Mouse (Mus musculus) E14TG2a.4 (cell line): ENCODE results near the gene Hsd17b1.

ENCODE experiments used
- H3K27me3 ChIP-seq: 2 replicates; pipeline ENCODE4 v1.6.1; 2014; ENCODE audit warnings: low read length, control low read depth; ENCODE audit not compliant: insufficient read depth
- H3K36me3 ChIP-seq: 2 replicates; pipeline ENCODE4 v1.6.1; 2014; ENCODE audit warnings: low read length, control low read depth; ENCODE audit not compliant: insufficient read depth
- H3K4me1 ChIP-seq: replicated peaks from 2 replicates; pipeline ENCODE4 v1.6.1; 2014; ENCODE audit warnings: low read depth, low read length, control low read depth
- H3K4me3 ChIP-seq: replicated peaks from 2 replicates; pipeline ENCODE4 v1.5.1; 2014; ENCODE audit warnings: mild to moderate bottlenecking, low read length
- H3K9me3 ChIP-seq: 2 replicates; pipeline ENCODE4 v1.6.1; 2014; ENCODE audit warnings: low read length, control low read depth
- CTCF ChIP-seq: conservative IDR thresholded peaks from 2 replicates; pipeline ENCODE4 v1.5.1; 2014; ENCODE audit warnings: low read length
- NANOG ChIP-seq: IDR thresholded peaks from 2 replicates; pipeline ENCODE4 v1.6.1; 2014; ENCODE audit warnings: borderline replicate concordance, low read length, mixed read lengths
- POU5F1 ChIP-seq: IDR thresholded peaks from 2 replicates; pipeline ENCODE4 v1.6.1; 2014; ENCODE audit warnings: low read length, borderline replicate concordance

The Hsd17b1 gene

DNA sequence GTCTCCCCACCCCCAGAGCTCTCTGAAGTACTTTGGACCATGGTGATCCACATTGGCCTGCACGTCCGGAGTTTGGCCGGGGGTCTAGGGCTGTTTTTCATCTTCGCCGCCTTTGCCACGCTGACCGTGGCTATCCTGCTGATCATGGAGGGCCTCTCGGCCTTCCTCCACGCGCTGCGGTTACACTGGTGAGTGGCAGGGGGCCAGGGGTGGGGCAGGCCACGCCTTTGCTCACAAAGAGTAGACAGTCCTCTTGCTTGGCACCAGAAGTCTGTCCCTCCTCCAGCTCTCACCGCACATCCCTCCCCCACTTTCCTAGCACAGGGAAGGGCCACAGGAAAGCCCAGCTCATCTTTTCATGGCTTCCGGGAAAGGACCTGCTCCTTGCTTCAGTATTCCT, 22.8 kb upstream of the Hsd17b1 start:
- Histone ChIP-seq H3K9me3 (peaks cover 4% of the 10 kb centered on the region), H3K4me3 (peak overlapping the region; percentile 33), H3K27me3 (no peaks in the 10 kb centered on the region), H3K36me3 (peaks cover 8% of the 10 kb centered on the region; the same call in 1 of the 2 replicates), H3K4me1 (peaks cover 68% of the 10 kb centered on the region)
- no peak for TF ChIP-seq CTCF
- TF ChIP-seq POU5F1: no peak
- TF ChIP-seq NANOG: no peak

DNA sequence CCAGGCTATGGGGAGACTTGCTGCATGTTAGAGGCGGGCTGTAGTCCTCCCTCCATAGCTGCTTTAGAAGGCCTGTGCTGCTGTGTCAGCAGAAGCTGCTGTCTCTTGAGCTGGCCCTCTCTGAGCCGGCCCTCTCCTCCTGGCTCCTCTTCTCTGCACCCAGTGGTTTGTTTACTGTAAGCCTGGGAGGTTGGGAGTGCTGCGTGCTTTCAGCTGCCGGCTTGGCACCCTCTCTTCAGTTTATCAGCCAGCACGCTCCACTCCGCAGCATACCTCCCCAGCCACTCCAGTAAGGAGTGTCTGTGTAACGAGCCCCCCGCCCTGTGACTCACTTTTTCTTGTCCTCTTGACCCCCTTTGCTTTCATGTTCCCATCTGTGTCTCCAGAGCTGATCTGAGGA, 21.3 kb upstream of the Hsd17b1 start:
- Histone ChIP-seq H3K4me3 (peak overlapping the region; percentile 17; the same call in 1 of the 2 replicates), H3K27me3 (no peaks in the 10 kb centered on the region), H3K4me1 (peaks cover 77% of the 10 kb centered on the region), H3K36me3 (peaks cover 4% of the 10 kb centered on the region; the same call in 1 of the 2 replicates), H3K9me3 (peaks cover 4% of the 10 kb centered on the region)
- TF ChIP-seq NANOG (no peak), POU5F1 (no peak), CTCF (0 out of 2 replicates have a peak, but pooled peaks have one; percentile 1)

DNA sequence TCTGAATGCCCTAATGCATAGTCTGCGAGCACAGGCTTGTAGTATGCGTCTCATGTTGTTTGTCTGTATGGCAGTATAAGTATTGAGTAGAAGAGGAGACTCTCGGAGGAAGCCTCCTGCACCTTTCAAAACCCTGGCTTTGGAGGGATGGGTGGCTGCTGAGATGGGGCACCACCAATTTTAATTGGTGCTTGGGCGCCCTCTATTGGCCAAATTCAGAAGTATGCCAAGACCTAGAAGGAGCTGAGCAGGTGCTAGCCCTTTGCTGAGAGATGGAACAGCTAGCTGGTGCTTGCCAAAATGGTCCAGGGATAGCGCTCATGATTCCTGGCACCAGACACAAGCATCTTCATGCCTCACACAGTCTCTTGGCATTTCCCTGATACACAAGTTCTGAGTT, 20.4 kb upstream of the Hsd17b1 start:
- Histone ChIP-seq H3K27me3 (no peaks in the 10 kb centered on the region), H3K4me1 (peaks cover 83% of the 10 kb centered on the region), H3K9me3 (peaks cover 4% of the 10 kb centered on the region), H3K4me3 (peak overlapping the region; percentile 17; the same call in 1 of the 2 replicates), H3K36me3 (peaks cover 9% of the 10 kb centered on the region; the same call in 1 of the 2 replicates)
- no peak for TF ChIP-seq POU5F1
- TF ChIP-seq CTCF: peak; percentile 75

DNA sequence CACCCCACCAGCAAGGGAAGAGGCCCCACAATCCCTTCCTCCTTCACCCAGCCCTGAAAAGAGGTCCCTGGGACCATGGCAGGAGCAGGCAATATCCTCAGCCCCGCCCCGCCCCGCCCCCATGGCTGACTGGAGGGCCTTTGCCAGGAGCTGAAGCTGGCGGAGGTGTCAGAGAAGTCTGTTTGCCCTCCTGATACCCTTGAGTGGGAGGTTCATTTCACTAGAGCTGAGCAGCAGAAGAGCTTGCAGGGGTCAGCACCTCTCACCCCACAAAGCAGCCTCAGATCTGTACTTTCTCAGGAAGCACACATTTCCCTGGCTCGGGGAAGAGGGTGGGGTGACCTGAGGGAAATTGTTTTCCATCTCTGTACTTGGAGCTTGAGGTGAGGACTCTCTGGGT, 19.5 kb upstream of the Hsd17b1 start:
- no peaks in the 10 kb centered on the region for H3K27me3 ChIP-seq
- peaks cover 10% of the 10 kb centered on the region; the same call in 1 of the 2 replicates for H3K36me3 ChIP-seq
- TF ChIP-seq NANOG (no peak), CTCF (no peak), POU5F1 (no peak)
- H3K4me1 ChIP-seq: peaks cover 84% of the 10 kb centered on the region
- peaks cover 4% of the 10 kb centered on the region for H3K9me3 ChIP-seq
- H3K4me3 ChIP-seq: no peak overlapping the region

DNA sequence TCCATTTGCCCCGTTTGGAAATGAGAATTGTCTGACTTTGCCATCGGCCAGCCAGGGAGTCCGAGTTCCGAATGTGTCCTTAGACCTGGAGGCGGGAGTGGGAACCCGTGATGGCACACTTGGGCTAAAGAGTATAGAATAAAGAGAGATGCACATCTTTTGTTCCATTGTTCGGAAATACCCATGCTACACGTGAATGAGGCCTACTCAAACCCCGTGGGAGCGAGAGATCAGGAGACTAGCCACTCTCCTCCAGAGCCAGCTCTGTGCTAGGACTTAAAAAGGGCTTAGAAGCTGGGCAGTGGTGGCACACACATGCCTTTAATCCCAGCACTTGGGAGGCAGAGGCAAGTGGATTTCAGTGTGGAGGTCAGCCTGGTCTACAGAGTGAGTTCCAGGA, 18.7 kb upstream of the Hsd17b1 start:
- no peak overlapping the region for H3K4me3 ChIP-seq
- H3K4me1 ChIP-seq: peaks cover 92% of the 10 kb centered on the region
- TF ChIP-seq POU5F1 (no peak), CTCF (no peak), NANOG (no peak)
- H3K27me3 ChIP-seq: no peaks in the 10 kb centered on the region
- H3K36me3 ChIP-seq: peaks cover 10% of the 10 kb centered on the region; the same call in 1 of the 2 replicates
- H3K9me3 ChIP-seq: no peaks in the 10 kb centered on the region

DNA sequence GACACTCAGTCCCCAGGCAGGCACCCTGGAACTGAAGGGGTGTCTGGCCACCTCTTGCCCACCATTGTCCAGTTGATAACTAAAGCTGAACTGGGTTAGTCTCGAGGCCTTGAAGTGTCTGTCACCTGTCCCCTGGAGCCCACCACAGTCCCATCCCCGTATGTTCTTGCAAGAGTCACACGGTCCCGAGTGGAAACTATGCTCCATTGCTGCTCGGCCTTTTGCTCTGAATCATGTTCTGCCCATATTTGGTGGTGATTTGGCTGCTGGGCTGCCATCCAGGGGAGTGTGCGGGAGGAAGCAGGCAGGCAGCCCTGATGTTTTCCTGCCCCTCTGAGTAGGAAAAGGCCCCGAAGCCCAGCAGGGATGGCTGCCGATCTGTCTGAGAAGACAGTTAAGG, 18.1 kb upstream of the Hsd17b1 start:
- Histone ChIP-seq H3K27me3 (no peaks in the 10 kb centered on the region), H3K36me3 (peaks cover 10% of the 10 kb centered on the region; the same call in 1 of the 2 replicates), H3K4me1 (peaks cover 92% of the 10 kb centered on the region), H3K9me3 (no peaks in the 10 kb centered on the region), H3K4me3 (no peak overlapping the region)
- TF ChIP-seq POU5F1: no peak
- TF ChIP-seq NANOG: no peak
- no peak for TF ChIP-seq CTCF

DNA sequence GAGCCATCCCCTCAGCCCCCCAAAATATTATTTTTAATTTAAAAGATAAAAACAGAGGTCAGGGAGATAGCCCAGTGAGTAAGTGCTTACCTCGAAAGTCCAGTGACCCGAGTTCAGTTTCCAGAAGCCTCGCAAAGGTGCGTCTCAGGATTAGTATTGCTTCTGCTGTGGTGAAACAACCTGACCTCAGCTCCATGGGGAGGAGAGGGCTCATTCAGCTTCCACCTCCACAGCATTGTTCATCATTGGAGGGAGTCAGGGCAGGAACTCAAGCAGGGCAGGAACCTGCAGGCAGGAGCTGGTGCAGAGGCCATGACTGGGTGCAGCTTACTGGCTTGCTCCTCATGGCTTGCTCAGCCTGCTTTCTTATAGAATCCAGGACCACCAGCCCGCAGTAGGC, 17.2 kb upstream of the Hsd17b1 start:
- H3K27me3 ChIP-seq: 0 out of 2 replicates have a peak, but pooled peaks cover 3% of the 10 kb centered on the region
- H3K4me3 ChIP-seq: no peak overlapping the region
- no peaks in the 10 kb centered on the region for H3K9me3 ChIP-seq
- H3K36me3 ChIP-seq: peaks cover 10% of the 10 kb centered on the region; the same call in 1 of the 2 replicates
- peaks cover 85% of the 10 kb centered on the region for H3K4me1 ChIP-seq
- TF ChIP-seq NANOG: no peak

DNA sequence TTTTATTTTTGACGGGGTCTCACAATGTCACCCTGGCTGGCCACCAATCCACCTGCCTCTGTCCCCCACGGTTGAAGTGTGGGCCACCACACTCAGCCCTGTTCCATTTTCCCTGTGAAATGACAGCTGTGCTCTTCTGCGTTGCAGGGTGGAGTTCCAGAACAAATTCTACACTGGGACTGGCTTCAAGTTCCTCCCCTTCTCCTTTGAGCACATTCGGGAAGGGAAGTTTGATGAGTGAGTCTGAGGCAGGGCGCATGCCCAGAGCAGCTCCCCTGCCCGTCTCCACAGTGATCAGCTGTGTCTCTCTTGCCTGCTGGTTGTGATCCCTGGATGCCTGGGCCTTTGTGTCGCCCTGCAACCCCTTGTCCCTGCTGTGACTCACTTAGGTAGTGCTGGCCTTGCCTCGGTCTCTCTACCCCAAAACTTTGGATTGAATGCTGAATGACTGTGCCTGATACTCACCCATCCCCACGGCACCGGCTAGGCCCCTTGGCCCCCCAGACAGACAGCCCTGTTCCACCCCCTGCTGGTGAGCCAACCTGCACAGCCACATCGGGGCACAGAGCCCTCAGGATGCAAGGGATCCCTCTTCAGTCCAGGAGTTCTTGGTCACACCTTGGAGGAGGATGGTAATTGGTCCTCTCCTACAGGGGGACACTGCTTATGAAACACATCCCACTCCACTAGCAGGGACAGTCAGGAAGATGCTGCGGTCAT, 15.9 kb upstream of the Hsd17b1 start:
- Histone ChIP-seq H3K9me3 (no peaks in the 10 kb centered on the region), H3K27me3 (0 out of 2 replicates have a peak, but pooled peaks cover 5% of the 10 kb centered on the region)

More for the DNA sequence above, 15.9 kb upstream of the Hsd17b1 start:
- Histone ChIP-seq H3K4me3 (peak overlapping the region; percentile 63; the same call in 1 of the 2 replicates), H3K4me1 (peaks cover 84% of the 10 kb centered on the region), H3K36me3 (peaks cover 6% of the 10 kb centered on the region; the same call in 1 of the 2 replicates)
- no peak for TF ChIP-seq NANOG
- TF ChIP-seq CTCF: no peak
- TF ChIP-seq POU5F1: no peak
